Mouse (Mus musculus) left cerebral cortex, postnatal 25 days (tissue): Measurements from ENCODE around the gene Olfr50. TPM values are rescaled to one million over a fixed set of nuclear protein-coding genes. Genes with fewer than 3 reads are reported as not detected.

Experiments used
- DNase-seq, 2 experiments: peaks; one replicate each; pipeline ENCODE4 v3.0.0; 2022; ENCODE audit warnings: low spot score in 2 of 2, mixed read lengths in 1 of 2
- intact Hi-C: fragments of 180-260 bp; cut with DNase I; formaldehyde crosslinking; loops from one replicate; pipeline ENCODE4 v1.15.1; 2025
- total RNA-seq, 2 experiments: library from RNA; stranded (reverse); gene quantifications; 2 replicates each; pipeline ENCODE4 v1.2.3; 2021

The Olfr50 gene
- not detected for total RNA-seq

- intact Hi-C loops, result no loop called here
- DNase-seq, result no peak
These were observed at the start of gene Olfr50 for GRCm38 (mm10) chr2:36790238-36790637. Gene Olfr50, plus strand, starts transcription at chr2:36790538.

GRCm38 (mm10) chr2:36783976-36784375, 6.4 kb upstream of the Olfr50 start, which contains the start of gene Olfr348:
Gene Olfr348, plus strand, starts transcription at chr2:36784276.
- DNase-seq, result no peak
- intact Hi-C loops, result no loop called here

- intact Hi-C loops, result no loop called here
- DNase-seq, result no peak
These were observed 26.6 kb downstream of the Olfr50 start, which contains the start of gene Olfr3 for GRCm38 (mm10) chr2:36816932-36817331. Gene Olfr3, minus strand, starts transcription at chr2:36817032.

- intact Hi-C loops, result no loop called here
- DNase-seq, result no peak
These were observed 55.7 kb downstream of the Olfr50 start, which contains the start of gene Olfr350 for GRCm38 (mm10) chr2:36846010-36846409. Gene Olfr350, plus strand, starts transcription at chr2:36846310.

Other genes starting within 250 kb of the Olfr50 start
- under 1 TPM in 1 of 2 experiments, not detected in 1; 0.05 TPM for gene Olfr344, start 223.9 kb upstream of the Olfr50 start, total RNA-seq
- gene Olfr345, start 150.5 kb upstream of the Olfr50 start, total RNA-seq, result not detected
- not detected for gene Olfr346, start 104.8 kb upstream of the Olfr50 start, total RNA-seq
- not detected for gene Olfr347, start 58.6 kb upstream of the Olfr50 start, total RNA-seq
- gene Olfr348, start 6.3 kb upstream of the Olfr50 start, total RNA-seq, result not detected
- not detected for gene Olfr3, start 26.5 kb downstream of the Olfr50 start, total RNA-seq
- not detected for gene Olfr350, start 55.8 kb downstream of the Olfr50 start, total RNA-seq
- not detected for gene Olfr351, start 72.1 kb downstream of the Olfr50 start, total RNA-seq
- gene Olfr352, start 77.9 kb downstream of the Olfr50 start, total RNA-seq, result not detected
- gene Olfr353, start 102.4 kb downstream of the Olfr50 start, total RNA-seq, result not detected
- not detected for gene Olfr354, start 115.1 kb downstream of the Olfr50 start, total RNA-seq
- not detected for gene Olfr355, start 138.4 kb downstream of the Olfr50 start, total RNA-seq
- gene Olfr356, start 146.6 kb downstream of the Olfr50 start, total RNA-seq, result not detected
- gene Olfr357, start 203.3 kb downstream of the Olfr50 start, total RNA-seq, result not detected
- not detected for gene Olfr358, start 218.8 kb downstream of the Olfr50 start, total RNA-seq